Mouse (Mus musculus) heart, adult 11 months (tissue): Measurements from ENCODE around the gene Fam90a1b.
"Not testable (repeated sequence)": the region's sequence is repeated elsewhere in the genome, so short reads cannot be mapped to it uniquely, and the experiment has no call there.

Experiments
- DNase-seq: peaks from one replicate; pipeline ENCODE4 v3.0.0; 2022

The Fam90a1b gene

GRCm38 (mm10) chrX:94366670-94367241, at the start of gene Fam90a1b, which contains the start of gene Apoo:
Fam90a1b (minus strand) TSS chrX:94366777.
Apoo (plus strand) TSS chrX:94367117.
- DNase-seq, result peak; percentile 100

DNA sequence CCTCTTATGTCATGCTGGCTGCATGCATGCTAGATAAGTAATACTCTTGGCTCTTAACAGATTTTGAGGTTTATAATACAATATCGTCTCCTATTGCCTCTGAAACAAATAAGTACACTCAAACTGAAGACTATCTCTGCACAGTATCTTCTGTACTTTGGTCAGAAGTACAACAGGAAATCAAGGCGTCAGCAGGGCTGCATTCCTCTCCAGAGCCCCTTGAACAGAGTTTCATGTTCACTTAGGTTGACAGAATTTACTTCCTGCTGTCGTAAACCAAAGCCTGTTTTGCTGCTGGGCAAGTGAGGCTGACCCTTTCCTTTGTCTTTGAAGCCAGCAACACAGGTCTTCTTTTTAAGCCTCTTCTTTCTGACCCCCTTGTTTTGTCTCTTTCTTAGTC, 42.4 kb upstream of the Fam90a1b start:
- DNase-seq, result no peak

- DNase-seq, result no peak
Observed at GRCm38 (mm10) chrX:94378734-94379133, 12.2 kb upstream of the Fam90a1b start.

DNA sequence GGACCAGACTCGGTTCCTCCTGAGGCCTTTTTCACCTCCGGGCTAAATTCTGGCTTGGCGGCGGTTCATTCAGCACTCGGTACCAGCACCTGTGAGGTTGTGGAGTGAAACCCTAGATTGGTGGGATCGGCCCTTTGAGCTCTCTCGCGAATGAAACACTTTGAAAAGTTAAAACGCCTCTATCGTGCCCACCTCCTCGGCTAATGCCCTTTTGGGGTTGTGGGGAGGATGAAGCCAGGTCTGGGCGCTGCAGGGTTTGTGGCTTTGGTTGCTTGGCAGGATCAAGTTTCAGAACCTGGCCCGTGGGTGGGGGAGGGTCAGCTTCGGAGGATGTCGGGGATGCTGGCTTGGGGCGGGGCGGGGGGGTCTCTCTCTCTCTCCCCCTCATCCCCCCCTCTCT, 671 bp upstream of the Fam90a1b start:
- no peak for DNase-seq

- no peak for DNase-seq
Observed at GRCm38 (mm10) chrX:94366029-94366428, 548 bp downstream of the Fam90a1b start.

- DNase-seq, result no peak
Observed at GRCm38 (mm10) chrX:94365381-94365925, 1.1 kb downstream of the Fam90a1b start.

DNA sequence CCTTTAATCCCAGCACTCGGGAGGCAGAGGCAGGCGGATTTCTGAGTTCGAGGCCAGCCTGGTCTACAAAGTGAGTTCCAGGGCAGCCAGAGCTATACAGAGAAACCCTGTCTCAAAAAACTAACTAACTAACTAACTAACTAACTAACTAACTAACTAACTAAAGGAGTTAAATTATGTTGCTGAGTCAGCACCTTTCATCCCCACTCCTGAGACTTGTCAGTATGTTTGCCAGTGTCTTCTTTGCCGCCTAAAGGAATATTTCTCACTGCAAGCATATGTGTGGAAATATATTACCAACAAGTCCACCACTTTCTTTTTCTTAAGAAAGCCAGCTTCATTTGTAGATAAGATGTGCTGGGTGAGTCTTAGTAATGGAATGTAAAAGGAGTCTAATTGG, 22.9 kb downstream of the Fam90a1b start:
- DNase-seq, result not testable (repeated sequence)

GRCm38 (mm10) chrX:94321036-94321902, 45.3 kb downstream of the Fam90a1b start:
- no peak for DNase-seq
